Mouse (Mus musculus) thymus, adult 2 months (tissue): ENCODE data around the gene Lrrc1.

Experiments
- CTCF ChIP-seq: fragments of 200-500 bp; IDR thresholded peaks from 2 replicates; pipeline ENCODE4 v1.5.1; 2012; ENCODE audit warnings: mild to moderate bottlenecking, control low read depth, low read length, moderate library complexity, borderline replicate concordance; ENCODE audit not compliant: control insufficient read depth, poor library complexity, insufficient read depth; ENCODE audit errors: extremely low read depth
- POLR2A ChIP-seq: fragments of 200-500 bp; IDR thresholded peaks from 2 replicates; pipeline ENCODE4 v1.6.1; 2012; ENCODE audit warnings: mild to moderate bottlenecking, low read length, control low read depth, moderate library complexity; ENCODE audit not compliant: control insufficient read depth, poor library complexity, insufficient read depth; ENCODE audit errors: extremely low read depth

- TF ChIP-seq CTCF (no peak), POLR2A (no peak)
These were observed 115.2 kb downstream of the Lrrc1 start for GRCm38 (mm10) chr9:77429230-77430015.
